Mouse (Mus musculus) thymus, postnatal 4 days (tissue): Measurements from ENCODE around the gene Slco1a6.
"Not testable (repeated sequence)": the region's sequence is repeated elsewhere in the genome, so short reads cannot be mapped to it uniquely, and the experiment has no call there.

Experiments used
- DNase-seq: peaks from one replicate; pipeline ENCODE4 v3.0.0; 2021

Slco1a6 gene

GRCm38 (mm10) chr6:142208421-142208820, at the start of gene Slco1a6:
Gene Slco1a6 (minus strand): TSS chr6:142208521.
- DNase-seq = no peak

- not testable (repeated sequence) for DNase-seq
Observed at GRCm38 (mm10) chr6:142250738-142251307, 42.5 kb upstream of the Slco1a6 start.

- DNase-seq = no peak
Observed at GRCm38 (mm10) chr6:142245065-142245464, 36.7 kb upstream of the Slco1a6 start.

GRCm38 (mm10) chr6:142239468-142239867, 31.1 kb upstream of the Slco1a6 start:
- DNase-seq = no peak

- DNase-seq = no peak
Observed at GRCm38 (mm10) chr6:142220138-142220537, 11.8 kb upstream of the Slco1a6 start.

GRCm38 (mm10) chr6:142211821-142212220, 3.5 kb upstream of the Slco1a6 start:
- no peak for DNase-seq

- no peak for DNase-seq
Observed at GRCm38 (mm10) chr6:142209749-142210148, 1.4 kb upstream of the Slco1a6 start.

- DNase-seq = no peak
Observed at GRCm38 (mm10) chr6:142200524-142200923, 7.8 kb downstream of the Slco1a6 start.

GRCm38 (mm10) chr6:142194245-142194644, 14.1 kb downstream of the Slco1a6 start:
- DNase-seq = no peak

- DNase-seq = no peak
Observed at GRCm38 (mm10) chr6:142191962-142192361, 16.4 kb downstream of the Slco1a6 start.

- no peak for DNase-seq
Observed at GRCm38 (mm10) chr6:142187426-142187825, 20.9 kb downstream of the Slco1a6 start.

- no peak for DNase-seq
Observed at GRCm38 (mm10) chr6:142185868-142186415, 22.4 kb downstream of the Slco1a6 start.

GRCm38 (mm10) chr6:142163406-142163805, 44.9 kb downstream of the Slco1a6 start:
- DNase-seq = no peak

- DNase-seq = no peak
Observed at GRCm38 (mm10) chr6:142161171-142161570, 47.1 kb downstream of the Slco1a6 start.

GRCm38 (mm10) chr6:142154081-142154480, 54.2 kb downstream of the Slco1a6 start:
- DNase-seq = not testable (repeated sequence)

GRCm38 (mm10) chr6:142148371-142148770, 60.0 kb downstream of the Slco1a6 start:
- DNase-seq = no peak

GRCm38 (mm10) chr6:142111667-142112305, 96.5 kb downstream of the Slco1a6 start:
- no peak for DNase-seq

- no peak for DNase-seq
Observed at GRCm38 (mm10) chr6:142091126-142091525, 117.2 kb downstream of the Slco1a6 start.

GRCm38 (mm10) chr6:142058281-142058680, 150.0 kb downstream of the Slco1a6 start:
- not testable (repeated sequence) for DNase-seq

- no peak for DNase-seq
Observed at GRCm38 (mm10) chr6:142047689-142048088, 160.6 kb downstream of the Slco1a6 start.

- no peak for DNase-seq
Observed at GRCm38 (mm10) chr6:142045746-142046145, 162.6 kb downstream of the Slco1a6 start.

GRCm38 (mm10) chr6:142041896-142042295, 166.4 kb downstream of the Slco1a6 start:
- no peak for DNase-seq

GRCm38 (mm10) chr6:142040306-142041175, 167.8 kb downstream of the Slco1a6 start:
- DNase-seq = peak; percentile 11
